19 mouse cellular contexts compared by ENCODE assay signal in genomic region chr4:152788431-152788830, GRCm38 (mm10).
DNase-seq lines count a peak whose midpoint lies in the region; ATAC-seq and TF ChIP-seq lines count a peak whose summit lies in the region.
"Had no signal": no experiment of that assay in that cellular context is flagged by ENCODE, and none has a peak within 500 bp of the region (broad histone marks: within the 10 kb centered on the region; RNA-seq: fewer than 3 reads in every experiment).

No protein-coding gene starts in this region.

- peaks cover 6% of the 10 kb centered on the region; the same call in 1 of the 2 replicates for H3K4me1 ChIP-seq in midbrain, postnatal 0 days (ENCODE audit: insufficient read depth, low read length)
- H3K4me1 ChIP-seq in midbrain, embryonic 11.5 days (ENCODE audit: control insufficient read depth, insufficient read depth, low read length), result peaks cover 5% of the 10 kb centered on the region
- H3K4me1 ChIP-seq: forebrain, embryonic 10.5 days; lung, embryonic 15.5 days had no signal

- no peak overlapping the region for H3K9ac ChIP-seq in midbrain, postnatal 0 days (replicated peaks; ENCODE audit: low read length, poor library complexity, severe bottlenecking)
- H3K9ac ChIP-seq in midbrain, embryonic 11.5 days (ENCODE audit: low read length), result no peak overlapping the region
- H3K9ac ChIP-seq: limb, embryonic 12.5 days; liver, embryonic 14.5 days; lung, embryonic 15.5 days; midbrain, embryonic 12.5 days had no signal

- H3K4me3 ChIP-seq in midbrain, postnatal 0 days (ENCODE audit: low read depth, low read length), result no peak overlapping the region
- H3K4me3 ChIP-seq in midbrain, embryonic 11.5 days (ENCODE audit: low read depth, low read length), result no peak overlapping the region
- H3K4me3 ChIP-seq: forebrain, embryonic 10.5 days; limb, embryonic 12.5 days; lung, embryonic 15.5 days; midbrain, embryonic 12.5 days had no signal

- 0 out of 2 replicates have a peak overlapping the region, but pooled peaks have one; percentile 51 for H3K27ac ChIP-seq in midbrain, postnatal 0 days (ENCODE audit: low read depth, low read length)
- no peak overlapping the region for H3K27ac ChIP-seq in midbrain, embryonic 11.5 days (ENCODE audit: low read depth, low read length)
- H3K27ac ChIP-seq: forebrain, embryonic 10.5 days; limb, embryonic 12.5 days; liver, embryonic 14.5 days; lung, embryonic 15.5 days; midbrain, embryonic 12.5 days had no signal

- H3K36me3 ChIP-seq in midbrain, postnatal 0 days (ENCODE audit: insufficient read depth, low read length), result no peaks in the 10 kb centered on the region
- no peaks in the 10 kb centered on the region for H3K36me3 ChIP-seq in midbrain, embryonic 11.5 days (ENCODE audit: control insufficient read depth, insufficient read depth, low read length)
- H3K36me3 ChIP-seq: forebrain, embryonic 10.5 days; limb, embryonic 12.5 days; lung, embryonic 15.5 days; midbrain, embryonic 12.5 days had no signal

- H3K4me2 ChIP-seq in midbrain, postnatal 0 days (ENCODE audit: low read depth, low read length, poor library complexity, severe bottlenecking), result no peak overlapping the region
- H3K4me2 ChIP-seq in midbrain, embryonic 11.5 days, result no peak overlapping the region
- H3K4me2 ChIP-seq: limb, embryonic 12.5 days; lung, embryonic 15.5 days; midbrain, embryonic 12.5 days had no signal

- ATAC-seq in midbrain, postnatal 0 days (ENCODE audit: low FRiP score), result no peak
- ATAC-seq in midbrain, embryonic 11.5 days (ENCODE audit: low FRiP score), result no peak
- no peak for ATAC-seq in granulocyte monocyte progenitor cell, adult 5-6 weeks (replicated peaks; ENCODE audit: poor library complexity, severe bottlenecking)

- peak; percentile 28 to 46 for DNase-seq in layer of hippocampus, adult 18-20 months (ENCODE audit: low spot score in 2 of 2)
- DNase-seq in layer of hippocampus, postnatal 10 days (ENCODE audit: low spot score in 2 of 2), result no peak
- DNase-seq in midbrain, postnatal 0 days (ENCODE audit: low spot score), result no peak
- no peak for DNase-seq in midbrain, embryonic 11.5 days (ENCODE audit: low spot score, missing footprints)
- DNase-seq in layer of hippocampus, postnatal 36 days, result peak; percentile 21 to 25
- DNase-seq in right cerebral cortex, postnatal 25 days, result peak; percentile 35
- no peak for DNase-seq in urinary bladder, postnatal 10 days (ENCODE audit: low spot score)
- DNase-seq: adrenal gland, postnatal 25 days; cerebellum, adult 2 months; gastrocnemius, postnatal 36 days; kidney, adult 2 months; kidney, postnatal 10 days; lung, postnatal 4 days had no signal

- WGBS in midbrain, postnatal 0 days, result 66% methylated on average over 7 of the region's 7 CpGs
- WGBS in midbrain, embryonic 11.5 days, result 91% methylated on average over 7 of the region's 7 CpGs

- peaks cover 14% of the 10 kb centered on the region; the same call in 1 of the 2 replicates for H3K9me3 ChIP-seq in midbrain, postnatal 0 days (ENCODE audit: low read length)
- peaks cover 5% of the 10 kb centered on the region; the same call in 1 of the 2 replicates for H3K9me3 ChIP-seq in midbrain, embryonic 11.5 days (ENCODE audit: control insufficient read depth, low read length)

- H3K27me3 ChIP-seq in midbrain, postnatal 0 days (ENCODE audit: insufficient read depth, low read length), result no peaks in the 10 kb centered on the region
- H3K27me3 ChIP-seq in midbrain, embryonic 11.5 days (ENCODE audit: control insufficient read depth, insufficient read depth, low read length), result no peaks in the 10 kb centered on the region
- H3K27me3 ChIP-seq: limb, embryonic 12.5 days; lung, embryonic 15.5 days; midbrain, embryonic 12.5 days had no signal

- no peak for TF ChIP-seq CTCF in midbrain, postnatal 0 days (IDR thresholded peaks at IDR 0.05)

Comparison
In these comparisons a context has a peak if more than half of its experiments do, and no peak if none do; other contexts are left out.
1. DNase-seq: peak in layer of hippocampus, adult 18-20 months (2 of 2), layer of hippocampus, postnatal 36 days (2 of 2) and right cerebral cortex, postnatal 25 days (single experiment); none in layer of hippocampus, postnatal 10 days (0 of 2), midbrain, postnatal 0 days (single experiment), midbrain, embryonic 11.5 days (single experiment) and urinary bladder, postnatal 10 days (single experiment).